Mouse (Mus musculus): Measurements from ENCODE around the gene Tbcel. TPM values are rescaled to one million over a fixed set of nuclear protein-coding genes. Genes with fewer than 3 reads are reported as not detected.

Tbcel gene
- polyA plus RNA-seq, 1 experiment from 2014 or later, result 4.5 TPM

DNA sequence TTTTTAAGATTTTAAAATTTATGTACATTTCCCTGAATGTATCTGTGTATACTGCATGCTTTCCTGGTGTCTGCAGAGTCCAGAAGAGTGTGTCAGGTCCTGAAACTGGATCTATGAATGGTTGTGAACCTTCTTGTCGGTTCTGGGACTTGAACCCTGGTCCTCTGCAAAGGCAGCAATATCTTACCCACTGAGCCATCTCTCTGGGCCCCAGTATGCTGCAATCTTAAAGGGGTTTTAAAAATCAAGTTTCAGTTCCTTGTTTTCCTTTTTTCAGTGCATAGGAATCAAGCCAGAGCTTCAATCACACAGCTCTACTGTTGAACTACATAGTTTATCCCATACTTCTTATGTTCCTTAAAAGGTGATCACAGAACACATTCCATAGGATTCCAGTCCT is 24.7 kb downstream of the Tbcel start:
- Histone ChIP-seq H3K36me3 (no peaks in the 10 kb centered on the region), H3K9ac (no peak overlapping the region), H3K27ac (no peak overlapping the region), H3K9me3 (no peaks in the 10 kb centered on the region), H3K4me1 (no peaks in the 10 kb centered on the region), H3K4me2 (no peak overlapping the region), H3K4me3 (no peak overlapping the region), H3K27me3 (no peaks in the 10 kb centered on the region)
- ATAC-seq (ENCODE audit: borderline replicate concordance, extremely low read depth, low FRiP score, low TSS enrichment), result no peak
- WGBS, result 86% methylated on average over 1 of the region's 1 CpGs

DNA sequence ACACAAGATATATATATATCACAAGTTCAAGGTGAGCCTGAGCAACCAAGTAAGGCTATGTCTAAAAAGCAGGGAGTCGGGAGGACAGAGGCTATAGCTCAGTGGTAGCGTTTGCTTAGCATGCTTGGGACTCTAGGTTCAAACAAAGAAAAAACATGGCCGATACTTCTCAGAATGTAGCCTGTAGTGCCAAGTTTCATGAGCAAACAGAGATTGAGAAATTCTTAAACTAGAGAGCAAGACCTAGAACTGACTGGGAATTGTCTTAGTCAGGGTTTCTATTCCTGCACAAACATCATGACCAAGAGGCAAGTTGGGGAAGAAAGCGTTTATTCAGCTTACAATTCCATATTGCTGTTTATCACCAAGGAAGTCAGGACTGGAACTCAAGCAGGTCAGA is 31.4 kb downstream of the Tbcel start:
- Histone ChIP-seq H3K27me3 (no peaks in the 10 kb centered on the region), H3K36me3 (no peaks in the 10 kb centered on the region), H3K4me3 (no peak overlapping the region), H3K9ac (no peak overlapping the region), H3K9me3 (no peaks in the 10 kb centered on the region), H3K4me2 (no peak overlapping the region), H3K27ac (no peak overlapping the region), H3K4me1 (peaks cover 10% of the 10 kb centered on the region)
- WGBS, result 57% methylated on average over 4 of the region's 4 CpGs
- ATAC-seq (ENCODE audit: borderline replicate concordance, extremely low read depth, low FRiP score, low TSS enrichment), result no peak

- no peaks in the 10 kb centered on the region for H3K27me3 ChIP-seq
Measured at GRCm38 (mm10) chr9:42474244-42474643, 33.4 kb downstream of the Tbcel start.

GRCm38 (mm10) chr9:42471921-42472747 is 35.5 kb downstream of the Tbcel start:
- Histone ChIP-seq H3K27me3 (no peaks in the 10 kb centered on the region), H3K4me3 (peak overlapping the region; percentile 93), H3K9me3 (no peaks in the 10 kb centered on the region), H3K4me1 (peaks cover 30% of the 10 kb centered on the region), H3K9ac (peak overlapping the region; percentile 82), H3K36me3 (no peaks in the 10 kb centered on the region), H3K4me2 (peak overlapping the region; percentile 91), H3K27ac (peak overlapping the region; percentile 77)
- ATAC-seq (ENCODE audit: borderline replicate concordance, extremely low read depth, low FRiP score, low TSS enrichment), result peak; percentile 91
- 5% methylated on average over 49 of the region's 49 CpGs for WGBS

More at GRCm38 (mm10) chr9:42474244-42474643, 33.4 kb downstream of the Tbcel start:
- Histone ChIP-seq H3K27ac (no peak overlapping the region), H3K4me3 (no peak overlapping the region), H3K9me3 (no peaks in the 10 kb centered on the region), H3K36me3 (no peaks in the 10 kb centered on the region), H3K9ac (no peak overlapping the region), H3K4me1 (peaks cover 18% of the 10 kb centered on the region), H3K4me2 (no peak overlapping the region)
- no peak for ATAC-seq (ENCODE audit: borderline replicate concordance, extremely low read depth, low FRiP score, low TSS enrichment)
- WGBS, result 74% methylated on average over 8 of the region's 8 CpGs

DNA sequence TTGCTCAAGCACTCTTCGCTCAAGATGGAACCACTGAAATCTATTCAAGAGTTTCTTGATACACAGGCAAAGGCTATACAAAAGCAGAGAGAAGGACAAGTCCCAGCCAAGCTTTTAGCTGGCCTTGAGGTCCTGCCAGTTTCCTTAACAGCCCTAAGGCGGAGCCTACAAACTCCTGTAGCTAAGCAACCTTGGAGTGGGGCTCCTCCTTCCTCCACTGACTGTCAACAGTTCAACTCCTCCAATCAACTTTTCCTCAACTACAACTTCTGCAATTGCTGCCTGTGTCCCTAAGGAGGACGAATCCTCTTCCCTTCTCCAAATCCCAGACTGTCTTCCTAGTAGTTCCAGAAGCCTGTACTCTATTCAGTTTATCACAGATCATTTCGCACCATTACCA is 36.4 kb downstream of the Tbcel start:
- Histone ChIP-seq H3K4me3 (peak overlapping the region; percentile 93), H3K9ac (peak overlapping the region; percentile 82), H3K36me3 (no peaks in the 10 kb centered on the region), H3K4me2 (peak overlapping the region; percentile 91), H3K4me1 (peaks cover 35% of the 10 kb centered on the region), H3K27me3 (no peaks in the 10 kb centered on the region), H3K9me3 (no peaks in the 10 kb centered on the region), H3K27ac (peak overlapping the region; percentile 77; the same call in 1 of the 2 replicates)
- ATAC-seq (ENCODE audit: borderline replicate concordance, extremely low read depth, low FRiP score, low TSS enrichment), result no peak
- WGBS, result 41% methylated on average over 4 of the region's 4 CpGs

GRCm38 (mm10) chr9:42469323-42469722 is 38.3 kb downstream of the Tbcel start:
- H3K27me3 ChIP-seq, result no peaks in the 10 kb centered on the region
- H3K9me3 ChIP-seq, result no peaks in the 10 kb centered on the region
- H3K4me1 ChIP-seq, result peaks cover 48% of the 10 kb centered on the region
- no peaks in the 10 kb centered on the region for H3K36me3 ChIP-seq
- ATAC-seq (ENCODE audit: borderline replicate concordance, extremely low read depth, low FRiP score, low TSS enrichment), result no peak
- H3K27ac ChIP-seq, result no peak overlapping the region
- H3K4me2 ChIP-seq, result no peak overlapping the region
- H3K4me3 ChIP-seq, result no peak overlapping the region
- WGBS, result 91% methylated on average over 15 of the region's 15 CpGs
- H3K9ac ChIP-seq, result no peak overlapping the region

DNA sequence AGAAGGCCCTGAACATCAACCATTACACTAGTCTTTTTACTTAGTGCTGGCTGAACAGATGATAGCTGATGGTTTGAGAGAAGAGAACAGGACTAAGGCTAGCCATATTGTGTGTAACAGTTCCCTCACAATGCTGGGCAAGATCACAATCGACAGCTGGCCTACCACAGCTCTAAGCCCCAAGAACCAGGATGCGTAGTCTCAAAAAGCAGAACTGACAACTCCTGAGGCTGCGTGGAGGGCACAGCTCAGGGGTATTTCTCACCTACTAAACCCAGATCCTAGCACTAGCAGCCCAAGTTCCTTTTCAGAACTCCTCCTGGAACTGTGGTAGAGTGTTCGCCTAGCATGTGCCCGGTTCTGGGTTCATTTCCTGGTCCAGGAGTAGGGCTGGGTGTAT is 39.2 kb downstream of the Tbcel start:
- H3K9me3 ChIP-seq, result no peaks in the 10 kb centered on the region
- no peak for ATAC-seq (ENCODE audit: borderline replicate concordance, extremely low read depth, low FRiP score, low TSS enrichment)

DNA sequence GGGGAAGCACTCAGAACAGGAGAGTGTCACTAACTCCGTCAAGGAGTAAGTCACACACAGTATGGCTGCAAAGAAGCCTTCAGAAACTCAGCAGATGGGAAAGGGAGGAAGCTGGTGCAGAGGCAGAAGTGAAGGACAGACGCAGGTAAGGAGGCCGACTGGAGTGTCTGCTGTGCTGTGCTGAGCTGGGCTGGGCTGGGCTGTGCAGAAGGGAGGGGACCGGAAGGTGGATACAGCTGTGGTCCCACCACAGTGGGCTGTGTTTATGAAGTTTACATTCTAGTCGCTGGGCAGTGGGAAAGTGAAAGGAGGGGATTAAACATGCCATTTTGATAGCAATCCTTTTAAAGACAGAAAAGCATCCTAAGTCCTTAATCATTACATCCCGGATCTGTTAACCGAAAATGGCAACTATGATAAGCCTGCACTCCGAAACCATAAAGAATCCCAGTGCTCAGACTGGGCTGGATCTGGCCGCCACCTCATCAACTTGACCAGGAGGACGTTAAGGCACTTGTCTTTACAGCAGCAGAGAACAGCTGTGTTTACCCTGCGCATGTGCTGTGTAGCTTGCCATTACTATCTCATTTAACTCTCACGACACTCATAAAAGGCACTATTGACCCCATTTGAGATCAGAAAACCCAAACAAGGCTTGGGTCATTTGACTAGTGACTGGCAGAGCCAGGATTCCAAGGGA is 40.3 kb downstream of the Tbcel start:
- peak overlapping the region; percentile 25 for H3K4me2 ChIP-seq
- no peaks in the 10 kb centered on the region for H3K9me3 ChIP-seq
- H3K9ac ChIP-seq, result no peak overlapping the region
- H3K4me1 ChIP-seq, result peaks cover 62% of the 10 kb centered on the region
- ATAC-seq (ENCODE audit: borderline replicate concordance, extremely low read depth, low FRiP score, low TSS enrichment), result no peak
- H3K36me3 ChIP-seq, result no peaks in the 10 kb centered on the region
- H3K4me3 ChIP-seq, result no peak overlapping the region
- no peaks in the 10 kb centered on the region for H3K27me3 ChIP-seq
- H3K27ac ChIP-seq, result no peak overlapping the region
- WGBS, result 36% methylated on average over 12 of the region's 12 CpGs

More for the DNA sequence above, 39.2 kb downstream of the Tbcel start:
- Histone ChIP-seq H3K27me3 (no peaks in the 10 kb centered on the region), H3K36me3 (no peaks in the 10 kb centered on the region), H3K4me2 (no peak overlapping the region), H3K4me1 (peaks cover 56% of the 10 kb centered on the region), H3K4me3 (no peak overlapping the region), H3K27ac (no peak overlapping the region), H3K9ac (no peak overlapping the region)
- WGBS, result 92% methylated on average over 5 of the region's 5 CpGs

DNA sequence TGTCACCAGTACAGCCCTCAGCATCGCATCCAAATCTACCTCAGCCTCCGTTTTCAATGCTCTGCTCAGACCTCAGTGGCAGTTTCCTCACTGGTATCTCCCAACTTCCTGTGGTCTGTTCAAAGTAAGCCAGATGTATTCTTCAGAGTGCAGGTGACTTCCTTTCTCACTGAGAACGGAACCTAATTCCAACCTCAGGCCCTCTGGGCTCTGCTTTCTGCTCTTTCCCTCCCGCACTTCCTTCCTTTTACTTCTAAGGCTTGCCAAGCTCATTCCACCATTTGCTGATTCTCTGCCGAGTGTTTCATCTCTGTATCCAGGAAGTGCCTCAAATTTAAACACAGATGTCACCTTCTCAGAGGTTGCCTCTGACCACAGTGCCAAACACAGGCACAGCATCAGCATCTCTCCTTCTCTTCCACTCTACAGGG is 41.9 kb downstream of the Tbcel start:
- Histone ChIP-seq H3K36me3 (no peaks in the 10 kb centered on the region), H3K27ac (no peak overlapping the region)
- ATAC-seq (ENCODE audit: borderline replicate concordance, extremely low read depth, low FRiP score, low TSS enrichment), result no peak

DNA sequence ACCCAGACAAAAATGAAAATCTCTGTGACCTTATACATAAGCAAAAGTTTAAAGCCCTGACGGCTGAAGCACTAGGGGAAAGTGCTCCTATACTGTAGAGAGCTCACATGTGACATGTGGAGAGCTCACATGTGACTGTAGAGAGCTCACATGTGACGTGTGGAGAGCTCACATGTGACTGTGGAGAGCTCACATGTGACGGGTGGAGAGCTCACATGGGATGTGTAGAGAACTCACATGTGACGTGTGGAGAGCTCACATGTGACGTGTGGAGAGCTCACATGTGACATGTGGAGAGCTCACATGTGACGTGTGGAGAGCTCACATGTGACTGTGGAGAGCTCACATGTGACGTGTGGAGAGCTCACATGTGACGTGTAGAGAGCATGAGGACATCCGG is 43.4 kb downstream of the Tbcel start:
- Histone ChIP-seq H3K9ac (no peak overlapping the region), H3K4me2 (no peak overlapping the region), H3K4me3 (no peak overlapping the region), H3K36me3 (no peaks in the 10 kb centered on the region), H3K9me3 (no peaks in the 10 kb centered on the region), H3K27me3 (no peaks in the 10 kb centered on the region), H3K4me1 (peaks cover 68% of the 10 kb centered on the region), H3K27ac (peak overlapping the region; percentile 56)
- ATAC-seq (ENCODE audit: borderline replicate concordance, extremely low read depth, low FRiP score, low TSS enrichment), result no peak
- WGBS, result 80% methylated on average over 9 of the region's 9 CpGs

More for the DNA sequence above, 41.9 kb downstream of the Tbcel start:
- no peaks in the 10 kb centered on the region for H3K27me3 ChIP-seq
- H3K4me1 ChIP-seq, result peaks cover 65% of the 10 kb centered on the region
- H3K9me3 ChIP-seq, result no peaks in the 10 kb centered on the region
- 52% methylated on average over 5 of the region's 5 CpGs for WGBS
- H3K4me2 ChIP-seq, result no peak overlapping the region
- no peak overlapping the region for H3K4me3 ChIP-seq
- no peak overlapping the region for H3K9ac ChIP-seq

- Histone ChIP-seq H3K27ac (peak overlapping the region; percentile 77), H3K36me3 (no peaks in the 10 kb centered on the region), H3K4me2 (peak overlapping the region; percentile 23; the same call in 1 of the 2 replicates), H3K9me3 (no peaks in the 10 kb centered on the region), H3K27me3 (no peaks in the 10 kb centered on the region), H3K4me1 (peaks cover 73% of the 10 kb centered on the region), H3K9ac (no peak overlapping the region), H3K4me3 (no peak overlapping the region; the same call in 1 of the 2 replicates)
- 30% methylated on average over 8 of the region's 8 CpGs for WGBS
- ATAC-seq (ENCODE audit: borderline replicate concordance, extremely low read depth, low FRiP score, low TSS enrichment), result peak; percentile 89; the same call in 1 of the 2 replicates
Measured at GRCm38 (mm10) chr9:42463220-42463989, 44.2 kb downstream of the Tbcel start.
